Mouse (Mus musculus) neural tube, embryonic 14.5 days (tissue): ENCODE results near the gene Vill. TPM values are rescaled to one million over a fixed set of nuclear protein-coding genes. Genes with fewer than 3 reads are reported as not detected.

ENCODE experiments used
- ATAC-seq: fragments of 200-750 bp; cut with Nextera tagmentation; 2 replicates; pipeline ENCODE4 v1.8.0; 2017; ENCODE audit warnings: low read depth, mild to moderate bottlenecking, moderate TSS enrichment, moderate library complexity
- H3K27ac ChIP-seq: fragments of 300-500 bp; sonication (generic); 2 replicates; pipeline ENCODE4 v1.5.1; 2014; ENCODE audit warnings: low read depth, mild to moderate bottlenecking, control low read depth, low read length, moderate library complexity, mixed read lengths
- H3K27me3 ChIP-seq: fragments of 300-500 bp; sonication (generic); 2 replicates; pipeline ENCODE4 v1.6.1; 2014; ENCODE audit warnings: low read length; ENCODE audit not compliant: control insufficient read depth, insufficient read depth
- H3K36me3 ChIP-seq: fragments of 300-500 bp; sonication (generic); 2 replicates; pipeline ENCODE4 v1.6.1; 2014; ENCODE audit warnings: low read length, mixed read lengths; ENCODE audit not compliant: control insufficient read depth, insufficient read depth
- H3K4me1 ChIP-seq: fragments of 300-500 bp; sonication (generic); 2 replicates; pipeline ENCODE4 v1.6.1; 2014; ENCODE audit warnings: low read length; ENCODE audit not compliant: control insufficient read depth, insufficient read depth
- H3K4me2 ChIP-seq: fragments of 300-500 bp; sonication (generic); 2 replicates; pipeline ENCODE4 v1.6.1; 2014; ENCODE audit warnings: mild to moderate bottlenecking, low read depth, low read length, control low read depth
- H3K4me3 ChIP-seq: fragments of 300-500 bp; sonication (generic); 2 replicates; pipeline ENCODE4 v1.5.1; 2014; ENCODE audit warnings: low read depth, low read length, control low read depth, mixed read lengths
- H3K9ac ChIP-seq: fragments of 300-500 bp; sonication (generic); replicated peaks from 2 replicates; pipeline ENCODE4 v1.6.1; 2014; ENCODE audit warnings: low read depth, mild to moderate bottlenecking, control low read depth, low read length, mixed read lengths
- H3K9me3 ChIP-seq: fragments of 300-500 bp; sonication (generic); 2 replicates; pipeline ENCODE4 v1.6.1; 2016; ENCODE audit warnings: low read length; ENCODE audit not compliant: control insufficient read depth
- WGBS: fragments of 180-500 bp; shearing (Covaris S2); extraction: QIAGEN DNeasy Blood & Tissue Kit; methylation state at CpG from one replicate; pipeline ENCODE4 v1.1.7; 2014; 5-methylcytosine and 5-hydroxymethylcytosine counted together
- polyA plus RNA-seq: library from polyadenylated mRNA; unstranded; fragments of >200 nt; fragmentation: Nextera tagmentation; extraction: Ambion mirVana; gene quantifications from 2 replicates; pipeline ENCODE4 v1.2.1, GENCODE M21; 2014

Gene Vill
- polyA plus RNA-seq, 1 experiment from 2014 or later = 3.6 TPM

DNA sequence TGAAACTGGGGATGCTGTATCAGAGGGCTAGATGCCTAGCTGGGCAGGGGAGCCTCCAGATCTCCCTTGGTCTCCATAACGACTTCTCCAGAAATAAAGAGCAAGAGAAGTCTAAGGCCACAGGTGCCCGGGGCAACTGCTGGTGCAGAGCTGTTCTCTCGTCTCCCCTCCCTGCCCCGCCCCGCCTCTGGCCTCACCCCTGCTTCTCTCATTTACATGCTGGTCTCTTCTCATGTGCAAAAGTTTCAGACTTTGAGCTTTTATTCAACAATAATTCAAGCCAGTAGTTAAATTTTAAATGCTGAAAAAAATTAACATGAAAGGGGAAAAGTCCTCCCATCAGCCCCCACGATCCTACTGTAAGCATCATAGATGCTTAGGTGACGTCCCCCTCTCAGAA, 30.8 kb upstream of the Vill start:
- H3K27me3 ChIP-seq = no peaks in the 10 kb centered on the region
- H3K4me2 ChIP-seq = no peak overlapping the region
- no peak for ATAC-seq
- H3K4me3 ChIP-seq = no peak overlapping the region
- no peaks in the 10 kb centered on the region for H3K9me3 ChIP-seq
- H3K4me1 ChIP-seq = no peaks in the 10 kb centered on the region
- WGBS = 74% methylated on average over 7 of the region's 7 CpGs
- peaks cover 3% of the 10 kb centered on the region; the same call in 1 of the 2 replicates for H3K36me3 ChIP-seq
- no peak overlapping the region for H3K9ac ChIP-seq
- no peak overlapping the region for H3K27ac ChIP-seq

GRCm38 (mm10) chr9:119025263-119025662, 27.3 kb upstream of the Vill start:
- Histone ChIP-seq H3K27me3 (no peaks in the 10 kb centered on the region), H3K4me3 (no peak overlapping the region), H3K4me1 (no peaks in the 10 kb centered on the region), H3K9ac (no peak overlapping the region), H3K9me3 (no peaks in the 10 kb centered on the region), H3K27ac (no peak overlapping the region), H3K36me3 (no peaks in the 10 kb centered on the region), H3K4me2 (no peak overlapping the region)
- ATAC-seq = no peak
- WGBS = 83% methylated on average over 6 of the region's 6 CpGs

DNA sequence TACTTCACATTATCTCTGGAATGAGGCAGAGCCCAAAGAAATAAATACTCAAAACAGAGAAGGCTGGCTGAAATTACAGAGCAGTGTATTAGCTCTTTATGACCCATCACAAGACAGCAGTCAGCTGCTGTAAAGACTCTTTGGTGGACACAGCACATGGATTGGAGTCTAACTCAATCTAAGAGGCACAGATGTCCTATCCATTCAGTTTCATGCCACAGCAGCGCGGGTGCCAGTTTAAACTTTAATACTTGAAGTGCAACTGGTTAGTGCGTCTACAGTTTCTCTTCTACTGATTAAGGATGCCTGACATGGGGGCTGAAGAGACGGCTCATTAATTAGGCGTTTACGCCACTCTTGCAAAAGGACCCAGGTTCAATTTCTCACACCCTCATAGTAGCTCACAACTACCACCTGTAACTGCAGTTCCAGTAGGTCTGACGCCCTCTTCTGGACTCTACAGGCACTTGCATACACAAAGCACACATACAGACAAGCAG, 26.7 kb upstream of the Vill start:
- Histone ChIP-seq H3K4me1 (no peaks in the 10 kb centered on the region), H3K9me3 (no peaks in the 10 kb centered on the region), H3K9ac (no peak overlapping the region), H3K4me2 (no peak overlapping the region), H3K4me3 (no peak overlapping the region), H3K36me3 (no peaks in the 10 kb centered on the region), H3K27ac (no peak overlapping the region), H3K27me3 (no peaks in the 10 kb centered on the region)
- WGBS = 84% methylated on average over 7 of the region's 7 CpGs
- no peak for ATAC-seq

- no peak for ATAC-seq
- H3K4me3 ChIP-seq = no peak overlapping the region
- WGBS = 86% methylated on average over 7 of the region's 7 CpGs
Observed at GRCm38 (mm10) chr9:119027337-119027736, 25.2 kb upstream of the Vill start.

GRCm38 (mm10) chr9:119028226-119029195, 24.1 kb upstream of the Vill start:
- H3K36me3 ChIP-seq = no peaks in the 10 kb centered on the region
- WGBS = 96% methylated on average over 27 of the region's 27 CpGs
- no peak for ATAC-seq
- no peaks in the 10 kb centered on the region for H3K27me3 ChIP-seq
- no peak overlapping the region for H3K27ac ChIP-seq
- H3K9me3 ChIP-seq = no peaks in the 10 kb centered on the region
- H3K4me3 ChIP-seq = no peak overlapping the region
- H3K9ac ChIP-seq = no peak overlapping the region
- H3K4me2 ChIP-seq = no peak overlapping the region
- peaks cover 7% of the 10 kb centered on the region for H3K4me1 ChIP-seq

More at GRCm38 (mm10) chr9:119027337-119027736, 25.2 kb upstream of the Vill start:
- Histone ChIP-seq H3K9ac (no peak overlapping the region), H3K36me3 (no peaks in the 10 kb centered on the region), H3K27ac (no peak overlapping the region), H3K4me2 (no peak overlapping the region), H3K4me1 (no peaks in the 10 kb centered on the region; the same call in 1 of the 2 replicates), H3K9me3 (no peaks in the 10 kb centered on the region), H3K27me3 (no peaks in the 10 kb centered on the region)

- ATAC-seq = peak; percentile 21; the same call in 1 of the 2 replicates
- no peak overlapping the region for H3K27ac ChIP-seq
- WGBS = 53% methylated on average over 7 of the region's 7 CpGs
Observed at GRCm38 (mm10) chr9:119029568-119029967, 23.0 kb upstream of the Vill start.

DNA sequence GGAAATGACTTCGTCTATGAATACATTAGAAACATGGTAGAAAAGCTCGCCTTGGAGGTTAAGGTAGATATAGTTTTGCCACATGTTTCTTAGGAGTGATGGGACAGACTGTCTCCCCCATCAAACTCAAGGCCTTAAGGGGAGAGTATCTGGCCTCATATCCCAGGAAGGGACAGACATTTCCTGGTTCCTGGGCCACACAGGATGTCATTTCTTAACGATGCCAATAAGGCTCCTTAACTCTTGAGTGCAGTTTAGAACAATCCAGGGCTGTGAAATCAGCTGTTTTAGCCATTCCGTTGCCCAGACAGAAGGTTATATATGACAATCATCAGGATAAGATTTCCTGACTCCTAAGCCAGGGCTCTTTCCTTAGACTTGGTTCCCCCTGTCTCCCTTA, 21.5 kb upstream of the Vill start:
- Histone ChIP-seq H3K9me3 (no peaks in the 10 kb centered on the region), H3K4me2 (no peak overlapping the region), H3K36me3 (no peaks in the 10 kb centered on the region), H3K4me1 (peaks cover 23% of the 10 kb centered on the region), H3K27me3 (no peaks in the 10 kb centered on the region), H3K4me3 (no peak overlapping the region), H3K27ac (no peak overlapping the region), H3K9ac (no peak overlapping the region)
- no peak for ATAC-seq
- WGBS = 80% methylated on average over 4 of the region's 4 CpGs

More at GRCm38 (mm10) chr9:119029568-119029967, 23.0 kb upstream of the Vill start:
- H3K27me3 ChIP-seq = no peaks in the 10 kb centered on the region
- H3K4me2 ChIP-seq = no peak overlapping the region
- H3K36me3 ChIP-seq = no peaks in the 10 kb centered on the region
- no peak overlapping the region for H3K9ac ChIP-seq
- H3K4me3 ChIP-seq = no peak overlapping the region
- peaks cover 18% of the 10 kb centered on the region for H3K4me1 ChIP-seq
- H3K9me3 ChIP-seq = no peaks in the 10 kb centered on the region

DNA sequence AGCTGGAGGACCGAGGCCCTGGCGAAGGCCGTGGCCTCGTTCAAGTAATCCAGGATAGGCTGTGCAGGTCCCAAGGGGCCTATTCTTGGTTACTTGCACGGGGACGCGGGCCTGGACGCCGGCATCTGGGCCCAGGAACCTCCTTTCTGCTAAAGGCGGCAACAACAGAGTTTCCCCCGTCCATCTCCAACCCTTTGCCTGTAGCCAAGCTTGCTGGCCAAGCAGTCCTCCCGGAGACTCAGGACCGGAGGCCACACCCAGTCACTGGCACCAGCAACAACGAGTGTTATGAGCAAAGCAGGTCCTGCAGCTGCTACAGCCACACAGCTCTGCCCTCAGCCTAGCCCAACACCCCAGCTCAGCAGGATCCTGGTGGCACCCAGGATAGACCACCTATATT, 20.8 kb upstream of the Vill start:
- Histone ChIP-seq H3K4me3 (no peak overlapping the region), H3K27me3 (no peaks in the 10 kb centered on the region), H3K4me1 (peaks cover 23% of the 10 kb centered on the region), H3K36me3 (no peaks in the 10 kb centered on the region), H3K27ac (0 out of 2 replicates have a peak overlapping the region, but pooled peaks have one; percentile 18), H3K9me3 (no peaks in the 10 kb centered on the region), H3K9ac (no peak overlapping the region), H3K4me2 (no peak overlapping the region)
- ATAC-seq = no peak
- WGBS = 66% methylated on average over 12 of the region's 14 CpGs

DNA sequence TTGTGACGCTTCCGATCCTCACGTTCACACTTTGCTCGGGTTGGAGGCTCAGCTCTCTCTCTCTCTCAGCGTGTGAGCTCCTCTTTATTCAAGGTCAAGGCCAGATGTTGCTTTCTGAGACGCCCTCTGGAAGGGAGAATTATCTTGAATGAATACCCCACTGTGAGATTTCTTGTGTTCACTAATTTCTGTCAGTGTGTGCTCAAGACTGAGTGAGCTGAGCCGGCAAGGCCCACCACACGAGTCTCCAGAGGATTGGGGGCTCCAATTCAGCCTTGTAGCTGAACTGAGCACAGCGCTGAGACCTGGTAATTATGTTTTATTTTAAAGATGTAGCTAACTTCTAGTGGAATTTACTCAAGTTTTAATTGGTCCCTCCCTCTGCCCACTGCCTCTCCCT, 20.0 kb upstream of the Vill start:
- Histone ChIP-seq H3K27ac (0 out of 2 replicates have a peak overlapping the region, but pooled peaks have one; percentile 18), H3K36me3 (no peaks in the 10 kb centered on the region), H3K4me2 (no peak overlapping the region), H3K4me3 (no peak overlapping the region), H3K27me3 (no peaks in the 10 kb centered on the region), H3K4me1 (peaks cover 23% of the 10 kb centered on the region), H3K9me3 (no peaks in the 10 kb centered on the region), H3K9ac (no peak overlapping the region)
- no peak for ATAC-seq
- 39% methylated on average over 9 of the region's 9 CpGs for WGBS
